Mouse (Mus musculus): ENCODE measurements around the gene Mtpn.

Mtpn gene

GRCm38 (mm10) chr6:35539304-35540009 is at the start of gene Mtpn:
TSS of gene Mtpn (minus strand) at chr6:35539888.
- DNase-seq = peak; percentile 99

GRCm38 (mm10) chr6:35568731-35569130 is 29.0 kb upstream of the Mtpn start:
- no peak for DNase-seq

DNA sequence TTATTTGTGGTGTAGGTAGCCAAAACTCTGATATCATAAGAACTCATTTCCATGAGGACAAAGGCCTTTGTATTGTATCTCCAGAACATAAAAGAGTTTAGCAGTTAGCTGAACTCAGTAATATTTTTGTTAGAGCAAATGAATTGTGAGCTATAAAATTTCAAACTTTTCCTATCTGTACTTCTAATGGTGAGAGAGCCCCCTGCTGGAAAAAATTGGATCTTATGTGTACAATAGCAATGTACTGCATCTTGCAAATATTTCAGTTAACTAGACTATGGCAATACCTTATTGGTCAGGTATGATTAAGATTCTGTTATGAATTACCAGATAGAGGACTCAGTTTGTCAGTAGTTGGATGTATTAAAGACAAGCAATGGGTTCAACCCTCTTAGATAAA is 28.1 kb upstream of the Mtpn start:
- peak; percentile 53 for DNase-seq

- DNase-seq = no peak
Observed at GRCm38 (mm10) chr6:35559950-35560349, 20.3 kb upstream of the Mtpn start.

GRCm38 (mm10) chr6:35544352-35544751 is 4.7 kb upstream of the Mtpn start:
- DNase-seq = no peak

- no peak for DNase-seq
Observed at GRCm38 (mm10) chr6:35542656-35543400, 3.1 kb upstream of the Mtpn start.

DNA sequence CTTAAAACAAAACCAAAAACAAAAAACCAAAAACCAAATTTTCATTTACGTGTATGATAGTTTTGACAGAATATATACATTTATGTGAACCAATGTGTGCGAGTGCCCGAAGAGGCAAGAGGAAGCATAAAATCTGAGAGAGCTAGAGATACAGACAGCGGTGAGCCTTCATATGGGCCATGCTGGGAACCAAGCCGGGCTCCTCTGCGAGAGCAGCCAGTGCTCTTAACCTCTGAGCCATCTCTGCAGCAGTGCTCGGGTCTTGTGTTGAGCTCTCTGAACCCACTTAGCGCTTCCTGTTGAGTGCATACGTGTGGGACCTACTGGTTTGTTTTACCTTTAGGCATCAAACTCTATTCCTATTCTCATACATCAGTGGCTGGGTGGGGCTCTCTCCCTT is 689 bp upstream of the Mtpn start:
- DNase-seq = no peak

GRCm38 (mm10) chr6:35538757-35539303 is 858 bp downstream of the Mtpn start:
- peak; percentile 3 for DNase-seq

- no peak for DNase-seq
Observed at GRCm38 (mm10) chr6:35536021-35536420, 3.7 kb downstream of the Mtpn start.

- no peak for DNase-seq
Observed at GRCm38 (mm10) chr6:35513362-35513761, 26.3 kb downstream of the Mtpn start.

- DNase-seq = no peak
Observed at GRCm38 (mm10) chr6:35504781-35505180, 34.9 kb downstream of the Mtpn start.

- DNase-seq = no peak
Observed at GRCm38 (mm10) chr6:35502904-35503303, 36.8 kb downstream of the Mtpn start.

DNA sequence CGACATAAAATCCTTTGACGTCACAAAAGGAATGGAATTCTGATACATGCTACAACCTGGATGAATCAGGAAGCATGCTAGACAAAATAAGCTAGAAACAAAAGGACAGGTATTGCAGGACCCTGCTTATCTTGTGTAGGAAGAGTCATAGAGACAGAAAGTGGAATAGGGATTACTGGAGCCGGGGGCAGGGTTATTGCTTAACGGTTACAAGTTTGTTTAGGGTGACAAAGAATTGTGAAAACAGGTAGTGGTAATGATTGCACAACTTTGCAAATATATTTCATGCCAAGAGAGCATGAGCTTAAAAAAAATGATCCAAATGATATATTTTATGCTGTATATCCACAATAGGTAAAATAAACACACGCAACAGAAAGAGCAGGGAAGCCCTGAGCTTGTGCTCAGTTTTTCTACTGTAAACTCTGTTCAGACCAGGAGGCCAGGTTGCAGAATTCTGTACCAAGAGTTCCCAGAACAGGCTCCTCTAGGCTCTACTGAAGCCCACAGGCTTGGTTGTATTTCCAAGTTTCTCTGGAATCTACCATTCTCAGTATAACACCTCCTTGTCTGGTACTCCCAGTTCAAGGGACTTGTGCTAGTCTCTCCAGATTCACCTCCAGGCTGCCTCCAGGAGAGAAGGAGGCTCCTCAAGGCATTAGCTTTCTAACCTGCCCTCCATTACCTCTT is 39.6 kb downstream of the Mtpn start:
- DNase-seq = no peak

DNA sequence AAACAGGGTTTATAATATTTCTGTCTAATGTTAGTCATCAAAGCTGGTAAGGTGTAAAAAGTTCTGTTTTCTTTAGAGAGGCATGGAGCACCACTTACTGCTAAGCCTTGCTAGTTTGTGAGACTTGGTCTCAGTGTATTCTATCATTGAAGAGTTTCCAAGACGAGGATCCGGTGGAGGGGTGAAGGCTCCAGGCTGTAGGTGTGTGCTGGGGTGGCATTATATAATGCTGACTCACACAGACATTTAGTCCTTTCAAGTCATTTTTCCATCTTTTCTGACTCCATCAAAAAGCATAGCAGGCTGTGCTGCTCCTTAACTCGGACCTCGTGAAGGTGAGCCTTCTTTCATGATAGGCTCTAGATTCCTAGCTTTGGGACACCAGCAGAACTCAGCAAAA is 42.3 kb downstream of the Mtpn start:
- no peak for DNase-seq

DNA sequence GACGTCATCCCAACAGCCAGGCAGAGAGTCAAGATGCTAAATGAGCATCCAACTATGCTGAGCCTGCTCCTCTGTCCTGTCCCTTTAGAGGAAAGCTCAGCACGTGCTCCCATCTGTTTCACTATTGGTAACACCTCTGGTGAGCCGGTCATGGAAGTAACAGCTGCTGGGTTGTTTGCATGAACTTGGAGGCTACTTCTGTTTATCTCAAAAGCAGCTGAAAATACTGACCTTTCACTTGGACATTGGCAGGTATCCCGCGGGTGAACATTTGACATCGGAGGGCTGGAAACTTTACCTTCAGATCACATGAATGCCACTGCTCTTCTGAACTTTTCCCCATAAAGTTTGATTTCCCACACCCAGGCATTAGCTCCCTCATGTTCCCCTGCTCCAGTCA is 45.8 kb downstream of the Mtpn start:
- DNase-seq = no peak

DNA sequence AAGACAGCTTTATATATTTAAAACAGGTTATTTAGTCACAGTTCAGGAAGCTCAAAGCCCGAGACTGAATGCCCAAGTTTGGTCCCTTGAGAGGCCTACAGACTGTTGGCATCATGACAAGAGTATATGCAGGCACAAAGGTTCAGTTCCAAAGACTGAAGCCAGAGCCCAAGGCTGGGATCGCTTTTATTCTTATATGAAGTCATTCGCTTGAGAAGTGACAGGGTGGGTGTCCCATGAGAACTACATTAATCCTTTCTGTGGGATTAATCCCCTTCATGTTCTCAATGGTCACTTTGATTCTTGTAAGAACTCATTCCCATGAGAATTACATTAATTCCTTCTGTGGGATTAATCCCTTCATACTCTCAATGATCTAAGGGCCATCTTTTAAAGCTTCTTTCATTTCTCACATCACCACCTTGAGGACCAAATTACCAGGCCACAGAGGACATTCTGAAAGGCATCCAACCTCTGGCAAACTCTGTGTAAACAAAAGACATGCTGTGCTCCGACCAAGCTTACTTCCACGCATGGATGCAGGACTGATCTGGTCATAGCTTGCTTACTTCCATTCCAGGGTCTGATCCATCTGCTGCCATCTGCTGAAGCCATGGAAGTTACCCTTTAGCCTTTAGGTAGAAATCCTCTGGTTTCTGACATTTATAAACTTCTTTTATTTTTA is 59.9 kb downstream of the Mtpn start:
- DNase-seq = no peak

DNA sequence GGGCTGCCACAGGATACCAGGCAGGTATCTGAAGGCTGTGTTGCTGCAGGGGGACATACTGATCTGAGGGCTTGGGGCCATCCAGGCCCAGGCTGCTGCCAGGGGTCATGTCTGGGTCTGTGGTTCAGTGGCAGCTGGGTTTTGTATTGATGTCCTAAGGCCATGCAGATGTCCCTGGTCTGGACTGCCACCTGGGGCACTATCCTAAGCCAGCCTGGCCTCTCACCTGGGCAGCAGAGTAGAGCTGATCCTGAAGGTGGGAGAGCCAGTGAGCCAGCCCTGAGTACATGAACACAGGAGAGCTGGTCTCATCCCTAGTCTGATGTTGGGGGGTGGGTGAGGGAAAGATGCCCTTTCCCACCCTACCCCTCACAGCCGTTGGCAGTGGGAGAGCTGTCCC is 62.9 kb downstream of the Mtpn start:
- DNase-seq = no peak

- DNase-seq = peak; percentile 27
Observed at GRCm38 (mm10) chr6:35463450-35464395, 76.0 kb downstream of the Mtpn start.

- no peak for DNase-seq
Observed at GRCm38 (mm10) chr6:35462484-35462883, 77.2 kb downstream of the Mtpn start.
